Mouse (Mus musculus) kidney, embryonic 16.5 days (tissue): ENCODE data around the gene Ell. TPM values are rescaled to one million over a fixed set of nuclear protein-coding genes. Genes with fewer than 3 reads are reported as not detected.

Source experiments
- ATAC-seq: fragments of 200-750 bp; cut with Nextera tagmentation; 2 replicates; pipeline ENCODE4 v1.8.0; 2017; ENCODE audit warnings: moderate TSS enrichment; ENCODE audit not compliant: low FRiP score, low TSS enrichment
- H3K27ac ChIP-seq: fragments of 300-500 bp; sonication (generic); 2 replicates; pipeline ENCODE4 v1.5.1; 2014; ENCODE audit warnings: low read length
- H3K27me3 ChIP-seq: fragments of 300-500 bp; sonication (generic); 2 replicates; pipeline ENCODE4 v1.6.1; 2014; ENCODE audit warnings: low read length, control low read depth, mixed read lengths; ENCODE audit not compliant: insufficient read depth
- H3K36me3 ChIP-seq: fragments of 300-500 bp; sonication (generic); 2 replicates; pipeline ENCODE4 v1.6.1; 2014; ENCODE audit warnings: low read length, control low read depth, mixed read lengths; ENCODE audit not compliant: insufficient read depth
- H3K4me1 ChIP-seq: fragments of 300-500 bp; sonication (generic); 2 replicates; pipeline ENCODE4 v1.6.1; 2014; ENCODE audit warnings: low read length, control low read depth, mixed read lengths; ENCODE audit not compliant: insufficient read depth
- H3K4me2 ChIP-seq: fragments of 300-500 bp; sonication (generic); replicated peaks from 2 replicates; pipeline ENCODE4 v1.6.1; 2014; ENCODE audit warnings: low read depth, low read length
- H3K4me3 ChIP-seq: fragments of 300-500 bp; sonication (generic); 2 replicates; pipeline ENCODE4 v1.5.1; 2014; ENCODE audit warnings: mild to moderate bottlenecking, low read length
- H3K9ac ChIP-seq: fragments of 300-500 bp; sonication (generic); replicated peaks from 2 replicates; pipeline ENCODE4 v1.6.1; 2014; ENCODE audit warnings: low read length
- H3K9me3 ChIP-seq: fragments of 300-500 bp; sonication (generic); 2 replicates; pipeline ENCODE4 v1.6.1; 2016; ENCODE audit warnings: low read length, control low read depth
- WGBS: fragments of 180-500 bp; shearing (Covaris S2); extraction: QIAGEN DNeasy Blood & Tissue Kit; methylation state at CpG from one replicate; pipeline ENCODE4 v1.1.7; 2014; 5-methylcytosine and 5-hydroxymethylcytosine counted together
- polyA plus RNA-seq: library from polyadenylated mRNA; unstranded; fragments of >200 nt; fragmentation: Nextera tagmentation; extraction: Ambion mirVana; gene quantifications from 2 replicates; pipeline ENCODE4 v1.2.1, GENCODE M21; 2015

Gene Ell
- polyA plus RNA-seq, 1 experiment from 2014 or later = 24.1 TPM

- 15% methylated on average over 24 of the region's 24 CpGs for WGBS
- no peak for ATAC-seq
- H3K9ac ChIP-seq = no peak overlapping the region
- peaks cover 52% of the 10 kb centered on the region for H3K4me1 ChIP-seq
- no peaks in the 10 kb centered on the region for H3K36me3 ChIP-seq
- no peaks in the 10 kb centered on the region for H3K9me3 ChIP-seq
- H3K4me2 ChIP-seq = peak overlapping the region; percentile 70; the same call in 1 of the 2 replicates
- H3K27me3 ChIP-seq = no peaks in the 10 kb centered on the region
- no peak overlapping the region for H3K27ac ChIP-seq
- 0 out of 2 replicates have a peak overlapping the region, but pooled peaks have one; percentile 10 for H3K4me3 ChIP-seq
Observed at GRCm38 (mm10) chr8:70631436-70631835, 92.2 kb downstream of the Ell start.

- Histone ChIP-seq H3K27me3 (no peaks in the 10 kb centered on the region), H3K27ac (no peak within 1 kb of the TSS), H3K36me3 (no peaks in the 10 kb centered on the region), H3K4me2 (peak within 1 kb of the TSS; percentile 70; the same call in 1 of the 2 replicates), H3K9me3 (no peaks in the 10 kb centered on the region), H3K9ac (0 out of 2 replicates have a peak within 1 kb of the TSS, but pooled peaks have one; percentile 7), H3K4me1 (peaks cover 60% of the 10 kb centered on the region), H3K4me3 (0 out of 2 replicates have a peak within 1 kb of the TSS, but pooled peaks have one; percentile 10)
- 78% methylated on average over 6 of the region's 6 CpGs for WGBS
- ATAC-seq = no peak
Observed at GRCm38 (mm10) chr8:70632346-70632892, 93.2 kb downstream of the Ell start, which contains the start of gene Gdf15. Gene Gdf15, minus strand, starts transcription at chr8:70632456.

DNA sequence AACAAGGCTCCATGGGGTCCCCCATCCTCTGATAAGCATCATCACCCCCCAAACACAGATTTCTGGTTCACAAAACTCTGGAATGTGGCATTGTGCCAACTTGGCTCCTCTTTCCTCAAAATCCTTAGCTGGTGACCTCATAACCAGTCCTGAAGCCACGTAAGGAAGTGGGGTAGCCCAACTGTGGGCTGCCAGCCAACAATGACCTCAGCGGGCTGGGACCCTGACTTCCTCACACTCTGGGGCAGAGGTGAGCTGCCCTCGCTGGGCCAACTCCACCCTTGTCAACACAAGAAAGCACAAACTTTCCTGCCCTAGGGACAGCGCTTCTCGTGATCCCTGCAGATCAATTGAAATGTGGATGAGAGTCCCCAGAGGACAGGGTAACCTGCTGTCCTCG, 94.8 kb downstream of the Ell start:
- no peak overlapping the region for H3K4me2 ChIP-seq
- peak overlapping the region; percentile 0; the same call in 1 of the 2 replicates for H3K27ac ChIP-seq
- H3K27me3 ChIP-seq = no peaks in the 10 kb centered on the region
- no peaks in the 10 kb centered on the region for H3K9me3 ChIP-seq
- H3K36me3 ChIP-seq = no peaks in the 10 kb centered on the region
- WGBS = 38% methylated on average over 6 of the region's 6 CpGs
- peaks cover 59% of the 10 kb centered on the region for H3K4me1 ChIP-seq
- H3K4me3 ChIP-seq = no peak overlapping the region
- H3K9ac ChIP-seq = 0 out of 2 replicates have a peak overlapping the region, but pooled peaks have one; percentile 2
- no peak for ATAC-seq

- no peak overlapping the region for H3K4me3 ChIP-seq
- 59% methylated on average over 6 of the region's 6 CpGs for WGBS
- peaks cover 48% of the 10 kb centered on the region for H3K4me1 ChIP-seq
- no peaks in the 10 kb centered on the region for H3K9me3 ChIP-seq
- peak overlapping the region; percentile 81 for H3K27ac ChIP-seq
- ATAC-seq = no peak
- no peaks in the 10 kb centered on the region for H3K27me3 ChIP-seq
- H3K36me3 ChIP-seq = no peaks in the 10 kb centered on the region
- H3K9ac ChIP-seq = 0 out of 2 replicates have a peak overlapping the region, but pooled peaks have one; percentile 20
- H3K4me2 ChIP-seq = no peak overlapping the region
Observed at GRCm38 (mm10) chr8:70635527-70635926, 96.3 kb downstream of the Ell start.

DNA sequence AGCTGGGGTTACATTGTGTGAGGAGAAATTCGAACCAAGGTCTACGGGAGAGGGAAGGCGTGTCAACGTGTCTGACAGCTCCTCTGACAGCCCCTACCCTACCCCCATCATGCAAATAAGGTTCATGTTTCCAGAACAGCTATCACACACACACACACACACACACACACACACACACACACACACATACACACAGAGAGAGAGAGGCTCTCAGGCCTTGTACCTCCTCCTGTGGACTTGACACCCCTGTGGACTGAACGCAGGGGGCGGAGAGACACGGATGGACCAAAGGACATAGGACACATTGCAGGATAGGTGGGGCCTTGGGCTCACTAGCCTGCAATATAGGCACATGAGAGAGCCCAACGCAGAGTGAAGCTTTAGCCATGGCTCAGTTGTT, 97.6 kb downstream of the Ell start:
- H3K4me2 ChIP-seq = no peak overlapping the region
- H3K4me1 ChIP-seq = peaks cover 35% of the 10 kb centered on the region
- 43% methylated on average over 8 of the region's 8 CpGs for WGBS
- 0 out of 2 replicates have a peak overlapping the region, but pooled peaks have one; percentile 19 for H3K27ac ChIP-seq
- no peak overlapping the region for H3K9ac ChIP-seq
- ATAC-seq = 0 out of 2 replicates have a peak, but pooled peaks have one; percentile 69
- H3K9me3 ChIP-seq = no peaks in the 10 kb centered on the region
- no peaks in the 10 kb centered on the region for H3K36me3 ChIP-seq
- no peaks in the 10 kb centered on the region for H3K27me3 ChIP-seq
- no peak overlapping the region for H3K4me3 ChIP-seq

DNA sequence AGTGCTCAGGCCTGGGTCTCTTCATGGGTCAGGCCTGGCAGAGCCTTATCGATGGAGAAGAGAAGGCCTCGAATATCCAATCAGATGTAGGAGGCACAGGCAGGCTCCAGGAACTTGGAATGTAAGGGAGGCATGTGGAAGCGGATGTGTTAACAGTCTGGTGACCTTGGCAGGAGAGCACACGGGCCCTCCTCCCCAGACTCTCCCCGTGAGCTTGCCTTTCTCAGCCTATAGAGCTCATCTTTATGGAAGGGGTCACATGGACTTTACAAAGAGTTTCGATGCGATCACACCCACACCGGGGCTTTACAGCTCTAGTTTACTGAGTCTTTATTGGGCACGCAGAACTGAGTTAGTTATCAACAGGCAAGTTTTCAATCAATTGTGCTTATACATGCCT, 99.5 kb downstream of the Ell start:
- WGBS = 58% methylated on average over 9 of the region's 9 CpGs
- no peak overlapping the region for H3K27ac ChIP-seq
- no peak overlapping the region for H3K4me2 ChIP-seq
- H3K36me3 ChIP-seq = no peaks in the 10 kb centered on the region
- no peaks in the 10 kb centered on the region for H3K9me3 ChIP-seq
- H3K4me1 ChIP-seq = peaks cover 29% of the 10 kb centered on the region
- no peak for ATAC-seq
- H3K27me3 ChIP-seq = no peaks in the 10 kb centered on the region
- H3K4me3 ChIP-seq = no peak overlapping the region
- H3K9ac ChIP-seq = no peak overlapping the region

Other genes starting within 250 kb of the Ell start
- 51.8 and 54.1 TPM in 2 replicates for gene Ddx49, start 237.0 kb upstream of the Ell start, polyA plus RNA-seq
- 389 and 439 TPM in 2 replicates for gene Cope, start 236.9 kb upstream of the Ell start, polyA plus RNA-seq
- 2.5 and 2.7 TPM in 2 replicates for gene Cers1, start 223.7 kb upstream of the Ell start, polyA plus RNA-seq
- gene Gdf1, start 209.6 kb upstream of the Ell start, polyA plus RNA-seq = 5.5 TPM in 2 replicates
- 10.6 and 10.9 TPM in 2 replicates for gene Upf1, start 186.2 kb upstream of the Ell start, polyA plus RNA-seq
- 0.21 and 1.00 TPM in 2 replicates for gene Comp, start 165.9 kb upstream of the Ell start, polyA plus RNA-seq
- 19.9 and 22.3 TPM in 2 replicates for gene Crtc1, start 99.9 kb upstream of the Ell start, polyA plus RNA-seq
- gene Klhl26, start 62.5 kb upstream of the Ell start, polyA plus RNA-seq = 25.0 and 26.8 TPM in 2 replicates
- 6.5 and 7.0 TPM in 2 replicates for gene Tmem59l, start 52.1 kb upstream of the Ell start, polyA plus RNA-seq
- 29.3 and 30.7 TPM in 2 replicates for gene Crlf1, start 46.3 kb upstream of the Ell start, polyA plus RNA-seq
- gene Rex1bd, start 32.7 kb upstream of the Ell start, polyA plus RNA-seq = 133 and 135 TPM in 2 replicates
- 869 and 882 TPM in 2 replicates for gene Uba52, start 28.7 kb upstream of the Ell start, polyA plus RNA-seq
- 353 and 359 TPM in 2 replicates for gene Fkbp8, start 11.7 kb upstream of the Ell start, polyA plus RNA-seq
- 65.4 and 69.9 TPM in 2 replicates for gene Kxd1, start 11.5 kb upstream of the Ell start, polyA plus RNA-seq
- gene Isyna1, start 54.9 kb downstream of the Ell start, polyA plus RNA-seq = 215 and 217 TPM in 2 replicates
- 133 and 149 TPM in 2 replicates for gene Ssbp4, start 69.4 kb downstream of the Ell start, polyA plus RNA-seq
- 1.8 and 1.9 TPM in 2 replicates for gene Lrrc25, start 76.7 kb downstream of the Ell start, polyA plus RNA-seq
- gene Gdf15, start 93.0 kb downstream of the Ell start, polyA plus RNA-seq = 1.0 and 1.2 TPM in 2 replicates
- 88.5 TPM in 2 replicates for gene Pgpep1, start 120.9 kb downstream of the Ell start, polyA plus RNA-seq
- 272 and 281 TPM in 2 replicates for gene Lsm4, start 133.8 kb downstream of the Ell start, polyA plus RNA-seq
- 42.1 and 47.4 TPM in 2 replicates for gene Jund, start 159.5 kb downstream of the Ell start, polyA plus RNA-seq
- 0.04 and 0.06 TPM in 2 replicates for gene Iqcn, start 164.0 kb downstream of the Ell start, polyA plus RNA-seq
- 0.52 and 0.76 TPM in 2 replicates for gene Gm3336, start 179.1 kb downstream of the Ell start, polyA plus RNA-seq
- gene Pde4c, start 184.3 kb downstream of the Ell start, polyA plus RNA-seq = 8.8 and 11.6 TPM in 2 replicates
- 20.9 and 22.0 TPM in 2 replicates for gene Rab3a, start 215.2 kb downstream of the Ell start, polyA plus RNA-seq
- 57.0 and 60.4 TPM in 2 replicates for gene Mpv17l2, start 221.5 kb downstream of the Ell start, polyA plus RNA-seq
- 72.8 and 77.3 TPM in 2 replicates for gene Pik3r2, start 237.3 kb downstream of the Ell start, polyA plus RNA-seq